10 mouse cellular contexts compared by ENCODE assay signal in the genomic region with DNA sequence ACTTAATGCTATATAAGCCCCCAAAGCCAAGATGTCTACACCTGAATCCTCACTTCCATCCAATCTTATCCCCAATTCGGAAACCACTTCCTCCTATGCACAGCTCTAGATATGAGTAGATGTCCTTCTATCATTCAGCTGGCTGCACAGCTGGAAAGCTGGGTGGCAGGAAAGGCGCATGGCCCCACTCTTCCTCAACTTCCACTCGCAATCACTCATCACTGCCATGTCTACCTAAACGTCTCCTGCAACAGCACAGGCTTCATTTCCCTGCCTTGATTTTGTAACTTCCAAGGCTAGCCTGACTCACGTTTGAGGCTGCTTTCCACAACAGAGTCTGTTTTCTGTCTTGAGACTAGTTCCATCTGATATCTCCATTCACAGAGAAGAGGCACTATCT. TPM values are rescaled to one million over a fixed set of nuclear protein-coding genes. Genes with fewer than 3 reads are reported as not detected.
DNase-seq lines count a peak whose midpoint lies in the region; ATAC-seq and TF ChIP-seq lines count a peak whose summit lies in the region.
"Had no signal": no experiment of that assay in that cellular context is flagged by ENCODE, and none has a peak within 500 bp of the region (broad histone marks: within the 10 kb centered on the region; RNA-seq: fewer than 3 reads in every experiment).

No protein-coding gene starts in this region.

- no peaks in the 10 kb centered on the region for H3K27me3 ChIP-seq in kidney, embryonic 15.5 days
- H3K27me3 ChIP-seq in embryonic facial prominence, embryonic 13.5 days = no peaks in the 10 kb centered on the region
- no peaks in the 10 kb centered on the region for H3K27me3 ChIP-seq in intestine, embryonic 15.5 days (replicated peaks)
- no peaks in the 10 kb centered on the region for H3K27me3 ChIP-seq in myocyte (ENCODE audit: control insufficient read depth, insufficient read depth, insufficient read length)

- no peaks in the 10 kb centered on the region for H3K36me3 ChIP-seq in kidney, embryonic 15.5 days
- no peaks in the 10 kb centered on the region for H3K36me3 ChIP-seq in embryonic facial prominence, embryonic 13.5 days
- H3K36me3 ChIP-seq in intestine, embryonic 15.5 days = no peaks in the 10 kb centered on the region
- H3K36me3 ChIP-seq in myocyte (ENCODE audit: control insufficient read depth, insufficient read depth) = no peaks in the 10 kb centered on the region
- H3K36me3 ChIP-seq: G1E had no signal

- H3K4me2 ChIP-seq in kidney, embryonic 15.5 days = peak overlapping the region; percentile 83
- H3K4me2 ChIP-seq in embryonic facial prominence, embryonic 13.5 days = peak overlapping the region; percentile 77
- peak overlapping the region; percentile 52 for H3K4me2 ChIP-seq in intestine, embryonic 15.5 days (replicated peaks)
- peak overlapping the region; percentile 76 for H3K4me2 ChIP-seq in myocyte (ENCODE audit: low read depth)

- peaks cover 63% of the 10 kb centered on the region for H3K79me2 ChIP-seq in myocyte (ENCODE audit: control insufficient read depth, insufficient read depth)

- no peak for DNase-seq in kidney, postnatal 4 days
- no peak for DNase-seq in right cerebral cortex, postnatal 25 days
- DNase-seq in ovary, postnatal 36 days (ENCODE audit: low spot score) = no peak
- no peak for DNase-seq in cerebellum, adult 11-12 months
- DNase-seq: cerebellum, postnatal 10 days had no signal

- TF ChIP-seq POLR2A in myocyte (IDR thresholded peaks at IDR 0.05; ENCODE audit: insufficient read length, low read depth) = no peak

- no peak for ATAC-seq in kidney, embryonic 15.5 days (replicated peaks; ENCODE audit: low FRiP score)
- no peak for ATAC-seq in embryonic facial prominence, embryonic 13.5 days (ENCODE audit: insufficient number of reproducible peaks, insufficient read depth, low FRiP score, low TSS enrichment, low read depth)
- ATAC-seq in intestine, embryonic 15.5 days = no peak

- no peaks in the 10 kb centered on the region for H3K9me3 ChIP-seq in kidney, embryonic 15.5 days (replicated peaks)
- no peaks in the 10 kb centered on the region for H3K9me3 ChIP-seq in embryonic facial prominence, embryonic 13.5 days
- no peaks in the 10 kb centered on the region for H3K9me3 ChIP-seq in intestine, embryonic 15.5 days

- no peak overlapping the region for H3K27ac ChIP-seq in kidney, embryonic 15.5 days
- H3K27ac ChIP-seq in embryonic facial prominence, embryonic 13.5 days = no peak overlapping the region
- no peak overlapping the region for H3K27ac ChIP-seq in intestine, embryonic 15.5 days

- H3K4me1 ChIP-seq in kidney, embryonic 15.5 days = peaks cover 47% of the 10 kb centered on the region
- H3K4me1 ChIP-seq in embryonic facial prominence, embryonic 13.5 days = peaks cover 49% of the 10 kb centered on the region
- H3K4me1 ChIP-seq in intestine, embryonic 15.5 days (replicated peaks) = peaks cover 24% of the 10 kb centered on the region

- no peak overlapping the region for H3K9ac ChIP-seq in kidney, embryonic 15.5 days
- H3K9ac ChIP-seq in embryonic facial prominence, embryonic 13.5 days = peak overlapping the region; percentile 54
- H3K9ac ChIP-seq in intestine, embryonic 15.5 days = no peak overlapping the region

- 45% methylated on average over 5 of the region's 5 CpGs for WGBS in kidney, embryonic 15.5 days
- WGBS in embryonic facial prominence, embryonic 13.5 days = 50% methylated on average over 5 of the region's 5 CpGs
- WGBS in intestine, embryonic 15.5 days = 44% methylated on average over 5 of the region's 5 CpGs

- peak overlapping the region; percentile 20 for H3K4me3 ChIP-seq in kidney, embryonic 15.5 days (replicated peaks)
- H3K4me3 ChIP-seq in embryonic facial prominence, embryonic 13.5 days = peak overlapping the region; percentile 96
- H3K4me3 ChIP-seq in intestine, embryonic 15.5 days (replicated peaks) = no peak overlapping the region
- H3K4me3 ChIP-seq in myocyte = peak overlapping the region; percentile 42

- no peak overlapping the region for H3ac ChIP-seq in myocyte (ENCODE audit: control insufficient read depth, insufficient read length)

TF ChIP-seq in myocyte, 11 proteins besides CTCF, POLR2A, EP300 and RAD21:
- no peak for TF ChIP-seq E2F4 (IDR thresholded peaks at IDR 0.05; ENCODE audit: insufficient read depth)
- no peak for TF ChIP-seq USF1 (IDR thresholded peaks at IDR 0.05; ENCODE audit: low read depth)
- TF ChIP-seq SRF (IDR thresholded peaks at IDR 0.05; ENCODE audit: control insufficient read depth, insufficient read length, low read depth) = no peak
- no peak for TF ChIP-seq MYOG (IDR thresholded peaks at IDR 0.05; ENCODE audit: control insufficient read depth in 1 of 3, insufficient read depth in 1 of 3, insufficient read length in 2 of 3, low read depth in 2 of 3)
- no peak for TF ChIP-seq POLR2AphosphoS2 (IDR thresholded peaks at IDR 0.05; ENCODE audit: insufficient read length, low read depth)
- no peak for TF ChIP-seq TCF3 (IDR thresholded peaks at IDR 0.05; ENCODE audit: insufficient read length, low read depth)
- TF ChIP-seq MAX (IDR thresholded peaks at IDR 0.05; ENCODE audit: low read depth) = no peak

RNA-seq across cellular contexts. Expression of gene Dock7, which starts 1.7 kb away (rescaled TPM):
- polyA plus RNA-seq in kidney, embryonic 15.5 days (2015; fragmentation: Nextera tagmentation; extraction: Ambion mirVana) = 55.4 and 60.1 TPM in 2 replicates
- 67.4 and 77.1 TPM in 2 replicates for polyA plus RNA-seq in embryonic facial prominence, embryonic 13.5 days (2015; fragmentation: Nextera tagmentation; extraction: Ambion mirVana)
- polyA plus RNA-seq in intestine, embryonic 15.5 days (2015; fragmentation: Nextera tagmentation; extraction: Ambion mirVana) = 41.6 and 42.2 TPM in 2 replicates
- polyA plus RNA-seq in myocyte (2012; fragmentation: generic; extraction: Trizol) = 24.7 TPM
- polyA plus RNA-seq: G1E had no signal
